Mouse (Mus musculus) lung, adult 18-20 months (tissue): ENCODE results near the gene Babam2.

Experiments
- DNase-seq, 2 experiments: peaks; one replicate each; pipeline ENCODE4 v3.0.0; 2022; ENCODE audit warnings: mixed read lengths in 2 of 2

Gene Babam2

GRCm38 (mm10) chr5:31697644-31698296 is at the start of gene Babam2:
Gene Babam2 (plus strand): TSS chr5:31697684.
- DNase-seq, result peak; percentile 90 to 93

DNA sequence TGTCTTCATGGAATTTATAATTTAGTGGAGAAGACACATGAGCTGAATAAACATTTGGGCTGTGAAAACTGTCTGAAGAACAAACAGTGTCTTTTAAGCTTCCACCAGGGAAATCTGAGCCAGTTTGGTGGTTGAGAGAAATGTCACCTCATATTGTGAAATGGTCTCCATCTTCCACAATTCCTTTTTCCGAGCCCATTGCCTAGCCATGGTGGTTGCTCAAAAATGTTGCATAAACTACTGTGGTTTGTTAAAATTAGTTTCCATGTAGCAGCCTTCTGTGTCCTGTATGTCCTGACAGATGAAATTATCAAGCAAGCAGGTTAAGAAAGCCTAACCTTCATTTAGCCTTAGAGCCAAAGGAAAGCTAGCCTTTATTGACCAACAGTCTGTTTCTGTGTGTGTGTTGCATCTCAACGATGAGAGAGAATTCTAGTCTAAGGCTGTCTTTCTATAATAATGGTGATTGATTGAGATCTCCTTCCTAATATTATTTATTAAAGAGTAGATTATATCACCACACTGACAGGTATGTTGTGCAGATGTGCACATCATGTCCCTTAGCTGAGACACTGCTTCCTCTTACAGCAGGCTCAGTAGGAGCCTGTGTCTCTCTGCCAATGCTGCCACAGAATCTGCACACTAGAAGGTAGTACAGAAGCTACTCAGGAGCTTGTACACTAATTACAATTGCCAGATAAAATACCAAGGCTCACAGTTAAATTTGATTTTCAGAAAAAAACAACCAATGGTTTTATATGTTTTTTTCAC is 46.8 kb upstream of the Babam2 start:
- DNase-seq, result no peak

DNA sequence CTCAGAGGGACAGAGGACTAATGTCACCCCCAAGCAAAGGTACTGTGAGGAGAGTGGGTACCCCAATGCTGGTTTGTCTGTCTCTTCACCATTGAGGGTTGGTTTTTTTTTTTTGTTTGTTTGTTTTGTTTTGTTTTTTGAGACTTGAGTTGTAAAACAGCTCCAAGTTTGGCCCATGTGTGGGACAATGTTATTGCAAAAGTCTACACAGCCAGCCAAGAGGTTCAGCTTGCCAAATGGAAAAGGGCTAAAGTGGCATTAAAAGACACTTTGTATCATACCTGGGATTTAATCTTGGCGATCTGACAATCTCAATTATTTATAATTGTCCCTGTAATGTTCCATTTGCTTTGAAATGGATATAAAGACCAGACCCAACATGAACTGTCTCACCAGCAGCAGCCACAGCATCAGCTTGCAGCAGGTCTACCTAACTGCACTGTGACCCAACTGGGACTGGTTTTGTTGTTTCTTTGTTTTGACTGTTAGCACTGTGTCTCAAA is 41.7 kb upstream of the Babam2 start:
- DNase-seq, result no peak

- no peak for DNase-seq
Observed at GRCm38 (mm10) chr5:31666176-31666575, 31.3 kb upstream of the Babam2 start.

DNA sequence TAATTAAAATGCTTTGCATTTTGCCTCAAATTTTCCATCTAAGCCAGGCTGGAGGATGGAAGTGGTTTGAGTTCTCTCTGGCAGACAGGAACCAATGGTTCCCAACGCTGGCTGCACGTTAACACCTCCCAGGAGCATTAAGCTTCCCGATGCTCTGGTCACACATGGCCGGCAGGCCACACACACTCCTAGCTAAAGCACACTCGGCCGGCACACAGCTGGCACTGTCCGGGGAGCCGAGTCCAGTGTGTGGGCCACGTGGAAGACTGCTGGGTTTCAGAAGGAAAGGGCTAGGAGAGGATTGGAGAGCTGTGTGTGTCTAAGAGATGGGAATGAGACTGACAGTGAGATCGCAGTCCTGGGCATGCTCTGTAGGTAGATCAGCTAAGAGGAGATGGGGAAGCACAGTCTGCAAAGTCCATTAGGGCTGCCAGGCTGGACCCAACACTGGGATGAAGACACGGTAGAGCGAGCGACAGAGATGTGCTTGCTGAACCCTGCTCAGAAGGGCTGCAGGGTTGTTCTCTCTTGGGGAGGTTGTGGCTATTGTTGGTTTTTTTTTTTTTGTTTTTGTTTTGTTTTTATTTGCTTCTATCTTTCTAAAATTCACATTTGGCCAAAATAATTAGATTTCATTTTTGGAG is 29.0 kb upstream of the Babam2 start:
- no peak for DNase-seq

DNA sequence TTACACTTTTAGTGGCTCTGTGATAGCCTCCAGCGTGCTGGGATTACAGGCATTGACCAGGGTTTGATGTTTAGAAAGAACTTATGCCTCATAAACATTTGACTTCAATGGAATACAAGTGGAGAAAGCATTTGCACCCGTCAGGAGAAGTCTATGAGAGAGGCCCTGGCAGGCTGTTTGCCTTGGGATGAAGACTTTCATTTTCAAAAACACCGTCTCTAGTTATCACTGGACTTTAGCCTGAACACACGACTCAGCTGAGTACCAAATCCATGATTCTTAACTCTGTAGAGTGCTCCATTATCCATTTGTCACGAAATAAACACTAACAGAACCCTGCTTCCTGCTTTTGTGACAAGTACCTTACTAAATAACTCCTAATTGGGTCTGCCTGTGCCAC is 27.5 kb upstream of the Babam2 start:
- no peak for DNase-seq

GRCm38 (mm10) chr5:31671137-31671536 is 26.3 kb upstream of the Babam2 start:
- no peak for DNase-seq

DNA sequence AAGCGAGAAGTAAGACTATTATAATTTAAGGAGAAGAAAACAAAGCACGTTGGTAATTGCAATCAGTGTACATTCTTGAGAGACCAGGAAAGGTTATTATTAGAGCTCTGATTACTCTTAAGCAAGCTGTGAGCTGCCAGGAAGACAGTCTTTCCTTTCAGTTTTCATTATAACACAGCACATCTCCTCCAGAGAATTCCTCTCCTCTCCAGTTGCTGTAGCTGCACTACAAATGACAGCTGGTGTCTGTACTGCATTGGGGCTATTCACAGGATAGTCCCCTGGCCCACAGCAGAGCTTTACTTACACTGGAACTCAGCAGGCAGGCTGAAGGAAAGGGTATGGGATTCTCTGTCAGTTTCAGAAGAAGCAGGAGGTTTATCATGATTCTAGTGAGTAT is 24.1 kb upstream of the Babam2 start:
- DNase-seq, result no peak

GRCm38 (mm10) chr5:31678000-31678399 is 19.5 kb upstream of the Babam2 start:
- DNase-seq, result no peak

DNA sequence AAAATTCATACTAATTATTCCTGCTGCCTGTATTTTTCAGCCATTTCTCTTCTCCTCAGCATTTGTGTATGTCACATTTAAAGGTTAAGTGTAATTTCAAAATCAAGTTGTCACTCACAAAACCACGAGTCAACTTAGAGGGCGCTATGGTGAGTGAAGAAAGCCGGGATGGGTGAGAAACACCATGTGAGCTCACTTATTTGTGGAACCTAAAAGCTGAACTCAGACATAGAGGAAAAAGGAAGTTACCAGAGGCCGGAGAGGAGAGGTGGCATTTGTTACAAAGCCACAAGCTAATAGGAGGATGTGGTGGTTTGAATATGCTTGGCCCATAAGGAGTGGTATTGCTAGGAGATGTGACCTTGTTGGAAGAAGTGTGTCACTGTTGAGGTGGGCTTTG is 17.3 kb upstream of the Babam2 start:
- DNase-seq, result no peak

- DNase-seq, result peak in 1 of 2 experiments; percentile 26
Observed at GRCm38 (mm10) chr5:31682305-31682704, 15.2 kb upstream of the Babam2 start.

DNA sequence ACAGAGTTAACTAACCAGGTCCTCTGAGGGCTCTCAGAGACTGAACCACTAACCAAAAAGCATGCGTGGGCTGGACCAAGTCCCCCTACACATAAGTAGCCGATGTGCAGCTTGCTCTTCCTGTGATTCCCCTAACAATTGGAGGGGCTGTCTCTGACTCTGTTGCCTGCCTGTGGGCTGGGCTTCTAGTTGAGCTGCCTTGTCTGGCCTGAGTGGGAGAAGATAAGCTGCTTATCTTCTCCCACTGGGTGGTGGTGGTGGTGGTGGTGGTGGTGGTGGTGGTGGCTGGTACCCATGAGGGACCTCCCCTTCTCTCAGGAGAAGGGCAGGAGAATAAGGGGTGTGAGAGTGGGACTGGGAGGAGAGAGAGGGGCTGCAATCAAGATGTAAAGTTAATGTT is 11.4 kb upstream of the Babam2 start:
- DNase-seq, result no peak

DNA sequence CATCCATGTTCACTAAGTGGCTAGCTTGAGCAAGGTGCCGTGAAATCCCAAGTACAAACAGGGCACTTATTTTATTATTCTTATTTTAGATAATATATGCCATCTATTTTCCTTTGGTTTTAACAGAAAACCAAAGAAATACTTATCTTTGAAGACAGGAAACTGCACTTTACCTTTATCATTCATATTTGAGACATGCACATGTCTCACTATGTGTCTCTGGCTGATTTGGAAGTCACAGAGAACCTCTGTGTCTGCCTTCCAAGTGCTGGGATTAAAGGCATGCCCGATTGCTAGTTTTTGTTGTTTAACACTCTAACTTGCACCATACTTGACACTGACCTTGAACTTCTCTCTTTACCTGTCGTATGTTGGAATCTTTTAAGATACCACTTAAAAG is 9.5 kb upstream of the Babam2 start:
- DNase-seq, result no peak

GRCm38 (mm10) chr5:31693191-31693590 is 4.3 kb upstream of the Babam2 start:
- no peak for DNase-seq

GRCm38 (mm10) chr5:31696971-31697643 is 377 bp upstream of the Babam2 start, which contains the start of gene Rbks:
Gene Rbks (minus strand): TSS chr5:31697627.
- peak in 1 of 2 experiments; percentile 14 for DNase-seq

DNA sequence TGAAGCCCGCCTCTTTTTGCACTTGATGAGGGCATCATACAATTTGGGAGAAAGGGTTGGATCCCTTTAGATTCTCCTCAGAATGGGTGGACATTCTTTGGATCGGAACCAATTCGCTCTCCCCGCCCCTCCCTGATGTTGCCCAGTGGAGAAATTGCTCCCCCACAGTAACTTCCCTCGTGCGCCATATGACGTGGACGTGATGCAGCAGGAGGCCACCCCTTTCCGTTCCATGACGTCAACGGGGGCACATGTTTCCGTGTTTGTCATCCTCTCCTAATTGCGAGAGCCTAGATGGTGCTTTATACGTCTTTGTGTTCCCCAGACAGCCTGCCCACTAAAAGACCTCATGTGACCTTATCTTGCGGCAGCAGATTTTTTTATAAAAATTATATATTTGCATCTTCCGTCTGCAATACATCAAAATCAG is 828 bp downstream of the Babam2 start:
- DNase-seq, result peak; percentile 92 to 95

GRCm38 (mm10) chr5:31698931-31699330 is 1.4 kb downstream of the Babam2 start:
- no peak for DNase-seq

DNA sequence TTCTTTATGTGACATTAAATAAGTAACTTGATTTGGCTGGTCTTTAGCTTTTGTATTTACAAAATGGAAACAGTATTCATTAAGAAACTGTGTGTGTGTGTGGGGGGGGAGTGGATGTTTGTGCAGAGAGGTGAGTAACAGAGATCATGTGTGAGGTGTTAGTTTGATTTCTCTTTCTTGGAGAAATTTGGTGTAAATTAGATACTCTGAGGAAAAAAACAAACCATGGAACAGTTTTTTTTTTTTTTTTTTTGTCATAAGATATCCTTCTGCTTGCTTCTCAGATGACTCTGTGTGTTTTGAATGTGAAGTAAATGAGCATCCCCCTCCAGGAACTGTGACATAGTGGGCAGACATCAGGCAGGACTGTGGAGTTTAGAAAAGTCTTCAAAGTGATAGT is 1.9 kb downstream of the Babam2 start:
- no peak for DNase-seq

DNA sequence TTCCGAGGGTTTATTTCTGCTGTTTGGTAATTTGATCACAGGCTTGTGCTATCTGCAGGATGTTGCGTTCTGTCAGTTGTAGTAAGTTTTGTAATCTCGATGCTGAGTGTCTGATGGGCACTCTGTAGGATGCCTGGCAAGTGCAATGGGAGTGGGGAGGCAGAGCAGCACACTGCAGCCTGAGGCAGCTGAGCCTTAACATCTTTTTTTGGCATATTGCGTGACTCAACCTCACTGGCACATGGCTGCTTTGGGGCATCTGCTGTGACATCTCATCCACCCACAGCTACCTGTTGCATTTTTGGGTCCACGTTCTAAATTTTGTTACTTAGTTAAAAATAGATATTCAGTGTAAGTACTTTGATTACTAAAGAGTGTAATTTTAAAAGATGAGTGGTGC is 7.5 kb downstream of the Babam2 start:
- DNase-seq, result no peak

GRCm38 (mm10) chr5:31706826-31707225 is 9.3 kb downstream of the Babam2 start:
- DNase-seq, result no peak

DNA sequence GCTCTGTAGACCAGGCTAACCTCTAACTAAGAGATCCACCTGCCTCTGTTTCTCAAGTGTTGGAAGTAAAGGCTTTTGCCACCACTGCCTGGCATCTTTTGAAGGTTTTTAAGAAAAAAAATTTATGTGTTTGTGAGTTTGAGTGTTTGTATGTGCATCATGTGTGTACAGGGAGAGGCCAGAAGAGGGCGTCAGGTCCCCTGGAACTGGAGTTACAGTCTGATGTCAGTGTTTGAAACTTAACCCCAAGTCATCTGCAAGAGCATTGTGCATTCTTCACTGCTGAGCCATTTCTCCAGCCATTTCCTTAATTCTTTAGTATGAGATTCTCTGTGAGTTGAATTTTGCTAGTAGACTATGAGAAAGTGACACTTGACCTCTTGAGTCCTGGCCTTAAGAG is 11.9 kb downstream of the Babam2 start:
- no peak for DNase-seq

DNA sequence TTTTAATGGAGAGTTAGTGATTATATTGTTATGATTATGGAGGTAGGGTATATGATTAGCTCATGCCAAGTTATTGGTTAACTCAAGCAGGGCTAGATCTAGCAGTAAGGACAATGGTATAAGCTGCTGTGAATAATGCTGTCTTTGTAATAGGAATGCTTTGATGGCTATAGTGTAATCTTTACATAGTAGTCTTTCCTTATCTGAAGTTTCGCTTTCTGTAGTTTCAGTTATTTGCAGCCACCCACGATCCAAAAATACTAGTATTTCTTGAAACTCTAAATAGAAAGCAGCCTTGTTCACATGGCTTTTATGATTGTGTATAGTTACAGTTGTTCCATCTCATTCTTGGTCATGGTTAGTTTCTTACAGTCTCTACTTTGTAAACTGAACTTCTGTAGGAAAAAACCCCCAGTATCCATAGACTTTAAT is 15.8 kb downstream of the Babam2 start:
- no peak for DNase-seq

DNA sequence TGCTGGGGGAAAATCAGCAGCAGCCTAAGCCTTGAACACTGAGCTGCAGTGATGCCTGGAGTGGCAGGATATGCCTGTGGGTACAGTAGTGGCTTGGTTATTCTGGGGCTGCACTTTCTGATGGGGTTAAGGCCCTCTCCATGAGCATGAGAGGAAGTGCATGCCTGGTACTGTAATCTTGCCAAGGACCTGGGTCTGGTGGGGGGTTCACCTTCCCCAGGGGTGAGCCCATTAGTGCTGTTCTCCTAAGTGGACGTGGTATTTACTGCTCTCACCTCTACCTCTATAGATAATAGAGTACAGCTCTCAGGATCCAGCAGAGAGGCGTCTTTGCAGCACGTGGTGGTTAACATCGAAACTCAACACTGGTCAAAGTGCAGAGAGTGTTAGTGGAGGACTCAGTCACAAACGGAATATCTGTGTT is 16.4 kb downstream of the Babam2 start:
- no peak for DNase-seq
